Mouse (Mus musculus): Measurements from ENCODE around the gene Ccdc177.

DNA sequence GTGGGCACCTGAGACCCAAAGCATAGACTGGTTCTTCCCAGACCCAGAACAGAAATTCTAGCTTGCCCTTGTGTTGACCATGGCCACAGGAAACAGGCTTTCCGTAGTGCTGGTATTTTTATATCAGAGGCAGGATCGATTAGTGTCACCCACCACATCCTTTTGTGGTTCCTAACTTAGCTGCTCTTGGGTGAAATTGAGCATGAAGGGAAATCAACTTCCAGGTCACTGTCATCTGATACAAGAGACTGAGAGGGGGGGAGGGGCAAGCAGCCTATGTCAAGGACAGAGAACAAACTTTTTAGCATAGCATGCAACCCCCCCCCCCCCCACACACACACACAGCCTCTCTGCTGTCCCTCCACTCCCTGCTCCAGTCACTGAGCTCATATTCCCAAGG, 41.3 kb downstream of the Ccdc177 start:
- no peak for TF ChIP-seq CTCF (IDR thresholded peaks at IDR 0.05; ENCODE audit: low read depth, low read length)
- no peak for TF ChIP-seq TAL1 (conservative IDR thresholded peaks at IDR 0.05; ENCODE audit: low read depth, low read length)
- TF ChIP-seq GATA1 (IDR thresholded peaks at IDR 0.05; ENCODE audit: borderline replicate concordance, low read length) = no peak
- TF ChIP-seq POLR2AphosphoS5 (IDR thresholded peaks at IDR 0.05; ENCODE audit: insufficient replicate concordance, low read depth, low read length) = no peak
- no peak for TF ChIP-seq GATA2 (IDR thresholded peaks at IDR 0.05; ENCODE audit: borderline replicate concordance, low read depth, low read length)
